Mouse (Mus musculus) bone marrow macrophage, adult 2 months (primary cell): ENCODE results near the gene Cldn13.

Experiments
- CTCF ChIP-seq: IDR thresholded peaks from 2 replicates; pipeline ENCODE4 v1.5.1; 2012; ENCODE audit warnings: low read depth, mild to moderate bottlenecking, low read length, moderate library complexity
- POLR2A ChIP-seq: IDR thresholded peaks from 2 replicates; pipeline ENCODE4 v1.6.1; 2012; ENCODE audit warnings: mild to moderate bottlenecking, low read depth, low read length, borderline replicate concordance

DNA sequence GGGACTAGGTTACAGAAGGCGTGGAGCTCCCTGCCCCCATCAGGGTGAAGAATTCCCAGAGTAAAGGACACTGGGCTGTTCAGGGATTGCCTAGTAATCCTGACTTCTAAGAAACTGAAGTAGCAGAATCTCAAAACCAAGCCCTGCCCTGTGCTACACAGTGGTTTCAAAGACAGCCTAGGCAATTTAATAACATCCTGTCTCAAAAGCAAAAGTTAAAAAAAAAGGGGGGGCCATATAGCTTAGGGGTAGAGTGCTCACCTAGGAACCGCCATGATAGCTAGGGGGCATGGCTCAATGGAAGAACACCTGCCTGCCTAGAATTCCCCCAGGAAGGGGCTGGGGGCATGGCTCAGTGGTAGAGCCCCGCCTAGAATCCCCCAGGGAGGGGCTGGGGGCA, 23.7 kb upstream of the Cldn13 start:
- TF ChIP-seq CTCF (no peak), POLR2A (no peak)
